Mouse (Mus musculus): ENCODE measurements around the gene Gm3238. TPM values are rescaled to one million over a fixed set of nuclear protein-coding genes. Genes with fewer than 3 reads are reported as not detected.
"Not testable (repeated sequence)": the region's sequence is repeated elsewhere in the genome, so short reads cannot be mapped to it uniquely, and the experiment has no call there.

Gm3238 gene
- polyA plus RNA-seq, 1 experiment from 2014 or later = not detected

GRCm38 (mm10) chr10:77787876-77788275 is 16.8 kb upstream of the Gm3238 start, which contains the start of gene Gm7137:
Gene Gm7137, minus strand, starts transcription at chr10:77788200.
- ATAC-seq (ENCODE audit: low FRiP score); H3K36me3 ChIP-seq; H3K4me1 ChIP-seq; H3K9ac ChIP-seq (replicated peaks); H3K27ac ChIP-seq (replicated peaks); H3K9me3 ChIP-seq (replicated peaks); H3K4me2 ChIP-seq; H3K4me3 ChIP-seq (replicated peaks); H3K27me3 ChIP-seq (replicated peaks): not testable (repeated sequence)
- WGBS = 29% methylated on average over 1 of the region's 1 CpGs

- not testable (repeated sequence) for H3K27me3 ChIP-seq (replicated peaks); H3K36me3 ChIP-seq; H3K9ac ChIP-seq (replicated peaks); H3K27ac ChIP-seq (replicated peaks); H3K9me3 ChIP-seq (replicated peaks); H3K4me2 ChIP-seq; H3K4me1 ChIP-seq; ATAC-seq (ENCODE audit: low FRiP score); H3K4me3 ChIP-seq (replicated peaks)
- WGBS = 92% methylated on average over 3 of the region's 3 CpGs
Observed at GRCm38 (mm10) chr10:77783396-77783795, 12.3 kb upstream of the Gm3238 start.

GRCm38 (mm10) chr10:77782442-77782841 is 11.3 kb upstream of the Gm3238 start, which contains the start of gene Gm3250:
Gene Gm3250, minus strand, starts transcription at chr10:77782542.
- H3K36me3 ChIP-seq; H3K9ac ChIP-seq (replicated peaks); ATAC-seq (ENCODE audit: low FRiP score); H3K27ac ChIP-seq (replicated peaks); H3K4me3 ChIP-seq (replicated peaks); H3K9me3 ChIP-seq (replicated peaks); H3K27me3 ChIP-seq (replicated peaks); H3K4me2 ChIP-seq; H3K4me1 ChIP-seq: not testable (repeated sequence)
- WGBS = 47% methylated on average over 1 of the region's 1 CpGs

- not testable (repeated sequence) for H3K27ac ChIP-seq (replicated peaks); H3K27me3 ChIP-seq (replicated peaks); H3K9me3 ChIP-seq (replicated peaks); H3K9ac ChIP-seq (replicated peaks); H3K4me2 ChIP-seq; H3K4me1 ChIP-seq; H3K36me3 ChIP-seq; ATAC-seq (ENCODE audit: low FRiP score); H3K4me3 ChIP-seq (replicated peaks)
- WGBS = 83% methylated on average over 1 of the region's 1 CpGs
Observed at GRCm38 (mm10) chr10:77776844-77777243, 5.7 kb upstream of the Gm3238 start, which contains the start of gene Gm7138. Gene Gm7138, minus strand, starts transcription at chr10:77776944.

- H3K27me3 ChIP-seq (replicated peaks); ATAC-seq (ENCODE audit: low FRiP score); H3K27ac ChIP-seq (replicated peaks); H3K4me2 ChIP-seq; H3K9me3 ChIP-seq (replicated peaks); H3K4me1 ChIP-seq; H3K36me3 ChIP-seq; H3K4me3 ChIP-seq (replicated peaks); H3K9ac ChIP-seq (replicated peaks): not testable (repeated sequence)
- 87% methylated on average over 3 of the region's 3 CpGs for WGBS
Observed at GRCm38 (mm10) chr10:77772142-77772541, 1.0 kb upstream of the Gm3238 start.

- Histone ChIP-seq H3K9ac (replicated peaks) (no peak overlapping the region), H3K27me3 (replicated peaks) (no peaks in the 10 kb centered on the region), H3K9me3 (replicated peaks) (no peaks in the 10 kb centered on the region), H3K36me3 (no peaks in the 10 kb centered on the region), H3K4me3 (replicated peaks) (no peak overlapping the region), H3K4me1 (no peaks in the 10 kb centered on the region), H3K27ac (replicated peaks) (no peak overlapping the region), H3K4me2 (no peak overlapping the region)
- WGBS = 95% methylated on average over 1 of the region's 1 CpGs
- no peak for ATAC-seq (ENCODE audit: low FRiP score)
Observed at GRCm38 (mm10) chr10:77769727-77770126, 1.4 kb downstream of the Gm3238 start.

GRCm38 (mm10) chr10:77759582-77759981 is 11.5 kb downstream of the Gm3238 start, which contains the start of gene Gm3233:
Gene Gm3233, minus strand, starts transcription at chr10:77759682.
- H3K4me2 ChIP-seq; H3K4me3 ChIP-seq (replicated peaks); H3K9ac ChIP-seq (replicated peaks); H3K4me1 ChIP-seq; ATAC-seq (ENCODE audit: low FRiP score); H3K9me3 ChIP-seq (replicated peaks); H3K36me3 ChIP-seq; H3K27me3 ChIP-seq (replicated peaks); H3K27ac ChIP-seq (replicated peaks): not testable (repeated sequence)
- WGBS = 67% methylated on average over 1 of the region's 1 CpGs

GRCm38 (mm10) chr10:77753448-77753847 is 17.7 kb downstream of the Gm3238 start:
- H3K9me3 ChIP-seq (replicated peaks) = no peaks in the 10 kb centered on the region
- H3K27ac ChIP-seq (replicated peaks) = no peak overlapping the region
- no peak overlapping the region for H3K4me3 ChIP-seq (replicated peaks)
- no peak overlapping the region for H3K4me2 ChIP-seq
- no peaks in the 10 kb centered on the region for H3K27me3 ChIP-seq (replicated peaks)
- ATAC-seq (ENCODE audit: low FRiP score) = no peak
- no peaks in the 10 kb centered on the region for H3K36me3 ChIP-seq
- H3K9ac ChIP-seq (replicated peaks) = no peak overlapping the region
- no peaks in the 10 kb centered on the region for H3K4me1 ChIP-seq

- ATAC-seq (ENCODE audit: low FRiP score); H3K9me3 ChIP-seq (replicated peaks); H3K27ac ChIP-seq (replicated peaks); H3K4me1 ChIP-seq; H3K9ac ChIP-seq (replicated peaks); H3K4me3 ChIP-seq (replicated peaks); H3K27me3 ChIP-seq (replicated peaks); H3K36me3 ChIP-seq; H3K4me2 ChIP-seq: not testable (repeated sequence)
- 68% methylated on average over 3 of the region's 3 CpGs for WGBS
Observed at GRCm38 (mm10) chr10:77752312-77752711, 18.8 kb downstream of the Gm3238 start.

GRCm38 (mm10) chr10:77751254-77751653 is 19.9 kb downstream of the Gm3238 start, which contains the start of gene Gm9736:
Gene Gm9736, minus strand, starts transcription at chr10:77751354.
- H3K36me3 ChIP-seq; ATAC-seq (ENCODE audit: low FRiP score); H3K4me3 ChIP-seq (replicated peaks); H3K9ac ChIP-seq (replicated peaks); H3K9me3 ChIP-seq (replicated peaks); H3K4me1 ChIP-seq; H3K4me2 ChIP-seq; H3K27ac ChIP-seq (replicated peaks); H3K27me3 ChIP-seq (replicated peaks): not testable (repeated sequence)
- WGBS = 38% methylated on average over 1 of the region's 1 CpGs

- H3K36me3 ChIP-seq; ATAC-seq (ENCODE audit: low FRiP score); H3K27ac ChIP-seq (replicated peaks); H3K9ac ChIP-seq (replicated peaks); H3K4me1 ChIP-seq; H3K9me3 ChIP-seq (replicated peaks); H3K4me3 ChIP-seq (replicated peaks); H3K27me3 ChIP-seq (replicated peaks); H3K4me2 ChIP-seq: not testable (repeated sequence)
- 82% methylated on average over 1 of the region's 1 CpGs for WGBS
Observed at GRCm38 (mm10) chr10:77750686-77751085, 20.4 kb downstream of the Gm3238 start.

- H3K4me1 ChIP-seq; H3K9ac ChIP-seq (replicated peaks); ATAC-seq (ENCODE audit: low FRiP score); H3K4me3 ChIP-seq (replicated peaks); H3K9me3 ChIP-seq (replicated peaks); H3K27me3 ChIP-seq (replicated peaks); H3K4me2 ChIP-seq; H3K27ac ChIP-seq (replicated peaks); H3K36me3 ChIP-seq: not testable (repeated sequence)
- WGBS = 59% methylated on average over 5 of the region's 5 CpGs
Observed at GRCm38 (mm10) chr10:77741924-77742688, 29.0 kb downstream of the Gm3238 start, which contains the start of gene Gm18596. Gene Gm18596, minus strand, starts transcription at chr10:77742638.

Measured in neural tube, embryonic 15.5 days (tissue).